Mouse (Mus musculus): ENCODE measurements around the gene Hspb7. TPM values are rescaled to one million over a fixed set of nuclear protein-coding genes. Genes with fewer than 3 reads are reported as not detected.

The Hspb7 gene
- polyA plus RNA-seq, 1 experiment from 2014 or later, result 5.6 TPM

DNA sequence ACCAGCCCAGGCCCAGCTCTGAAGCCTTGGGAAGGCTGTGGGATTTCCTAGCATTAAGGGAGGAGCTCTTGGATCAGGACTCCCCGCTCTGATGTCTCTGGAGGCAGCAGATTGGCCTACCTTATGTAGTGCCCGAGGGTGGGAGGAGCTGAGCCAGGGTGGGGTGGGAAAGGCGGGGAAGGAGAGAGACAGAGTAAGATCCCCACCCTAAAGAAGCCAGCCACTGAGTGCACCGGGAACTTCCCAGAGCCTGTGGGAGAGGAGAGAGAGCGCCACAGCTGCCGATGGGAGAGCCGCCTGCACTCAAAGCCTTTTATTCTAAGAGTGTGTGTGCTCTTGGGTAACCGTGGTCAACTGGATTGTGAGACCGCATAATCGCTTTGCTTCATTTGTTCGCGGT, 40.5 kb downstream of the Hspb7 start:
- H3K27me3 ChIP-seq (ENCODE audit: control insufficient read depth, insufficient read depth, low read length), result no peaks in the 10 kb centered on the region
- 0 out of 2 replicates have a peak overlapping the region, but pooled peaks have one; percentile 36 for H3K9ac ChIP-seq (ENCODE audit: low read length)
- no peak overlapping the region for H3K4me3 ChIP-seq (replicated peaks; ENCODE audit: low read length)
- H3K4me1 ChIP-seq (ENCODE audit: control insufficient read depth, insufficient read depth, low read length), result peaks cover 20% of the 10 kb centered on the region; the same call in 1 of the 2 replicates
- H3K36me3 ChIP-seq (ENCODE audit: control insufficient read depth, insufficient read depth, low read length), result peaks cover 22% of the 10 kb centered on the region
- ATAC-seq (ENCODE audit: insufficient read depth, low FRiP score), result peak; percentile 41; the same call in 1 of the 2 replicates
- H3K4me2 ChIP-seq (ENCODE audit: low read depth, low read length), result 0 out of 2 replicates have a peak overlapping the region, but pooled peaks have one; percentile 7
- 0 out of 2 replicates have a peak overlapping the region, but pooled peaks have one; percentile 8 for H3K27ac ChIP-seq (ENCODE audit: low read length)
- 57% methylated on average over 12 of the region's 12 CpGs for WGBS
- no peaks in the 10 kb centered on the region for H3K9me3 ChIP-seq (replicated peaks; ENCODE audit: control insufficient read depth, low read length)

DNA sequence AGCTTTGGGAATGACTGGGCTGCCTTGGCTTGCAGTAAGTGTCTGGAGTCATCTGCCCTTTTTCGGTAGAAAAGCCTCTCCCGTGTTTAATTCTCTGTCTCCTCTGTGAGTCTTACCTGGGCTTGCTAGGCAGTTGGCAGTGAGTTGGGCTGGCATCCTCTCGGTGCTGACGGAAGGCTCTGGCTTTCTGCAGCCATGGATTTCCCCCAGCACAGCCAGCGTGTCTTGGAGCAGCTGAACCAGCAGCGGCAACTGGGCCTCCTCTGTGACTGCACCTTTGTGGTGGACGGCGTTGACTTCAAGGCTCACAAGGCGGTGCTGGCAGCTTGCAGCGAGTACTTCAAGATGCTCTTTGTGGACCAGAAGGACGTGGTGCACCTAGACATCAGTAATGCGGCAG, 41.0 kb downstream of the Hspb7 start:
- no peak for ATAC-seq (ENCODE audit: insufficient read depth, low FRiP score)
- no peak overlapping the region for H3K27ac ChIP-seq (ENCODE audit: low read length)
- H3K4me1 ChIP-seq (ENCODE audit: control insufficient read depth, insufficient read depth, low read length), result peaks cover 20% of the 10 kb centered on the region; the same call in 1 of the 2 replicates
- H3K4me3 ChIP-seq (replicated peaks; ENCODE audit: low read length), result no peak overlapping the region
- 0 out of 2 replicates have a peak overlapping the region, but pooled peaks have one; percentile 7 for H3K4me2 ChIP-seq (ENCODE audit: low read depth, low read length)
- H3K9me3 ChIP-seq (replicated peaks; ENCODE audit: control insufficient read depth, low read length), result no peaks in the 10 kb centered on the region
- WGBS, result 82% methylated on average over 12 of the region's 12 CpGs
- peaks cover 26% of the 10 kb centered on the region for H3K36me3 ChIP-seq (ENCODE audit: control insufficient read depth, insufficient read depth, low read length)
- no peaks in the 10 kb centered on the region for H3K27me3 ChIP-seq (ENCODE audit: control insufficient read depth, insufficient read depth, low read length)
- H3K9ac ChIP-seq (ENCODE audit: low read length), result peak overlapping the region; percentile 36; the same call in 1 of the 2 replicates

DNA sequence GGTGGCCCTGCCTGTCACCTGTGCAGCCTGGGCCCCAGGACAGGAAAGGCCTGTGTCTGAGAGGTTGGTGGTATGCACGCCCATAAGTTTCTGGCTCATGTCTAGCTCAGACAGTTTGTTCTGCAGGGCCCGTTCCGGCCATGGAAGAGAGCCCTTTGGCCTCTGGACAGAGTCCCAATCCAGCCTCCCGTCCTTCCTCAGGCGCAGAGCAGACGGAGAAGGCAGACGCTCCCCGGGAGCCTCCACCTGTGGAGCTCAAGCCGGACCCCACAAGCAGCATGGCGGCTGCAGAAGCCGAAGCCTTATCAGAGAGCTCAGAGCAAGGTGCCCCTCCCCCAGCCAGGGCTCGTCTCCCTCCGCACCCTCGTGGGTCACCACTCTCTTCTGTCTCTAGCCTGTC, 42.9 kb downstream of the Hspb7 start:
- WGBS, result 77% methylated on average over 14 of the region's 14 CpGs
- H3K27ac ChIP-seq (ENCODE audit: low read length), result no peak overlapping the region

DNA sequence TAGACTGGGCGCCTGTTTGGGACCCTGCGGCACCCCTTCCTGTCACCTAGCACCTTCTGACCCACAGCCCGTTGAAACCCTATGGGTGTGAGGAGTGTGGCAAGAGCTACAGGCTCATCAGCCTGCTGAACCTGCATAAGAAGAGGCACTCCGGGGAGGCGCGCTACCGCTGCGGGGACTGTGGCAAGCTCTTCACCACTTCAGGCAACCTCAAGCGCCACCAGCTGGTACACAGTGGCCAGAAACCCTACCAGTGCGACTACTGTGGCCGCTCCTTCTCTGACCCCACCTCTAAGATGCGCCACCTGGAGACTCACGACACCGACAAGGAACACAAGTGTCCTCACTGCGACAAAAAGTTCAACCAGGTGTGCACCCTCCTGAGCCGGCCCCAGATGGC, 44.1 kb downstream of the Hspb7 start:
- no peak overlapping the region for H3K9ac ChIP-seq (ENCODE audit: low read length)
- H3K4me3 ChIP-seq (replicated peaks; ENCODE audit: low read length), result no peak overlapping the region
- peaks cover 37% of the 10 kb centered on the region for H3K36me3 ChIP-seq (ENCODE audit: control insufficient read depth, insufficient read depth, low read length)
- no peak overlapping the region for H3K4me2 ChIP-seq (ENCODE audit: low read depth, low read length)
- no peaks in the 10 kb centered on the region for H3K27me3 ChIP-seq (ENCODE audit: control insufficient read depth, insufficient read depth, low read length)
- no peak for ATAC-seq (ENCODE audit: insufficient read depth, low FRiP score)
- peaks cover 17% of the 10 kb centered on the region; the same call in 1 of the 2 replicates for H3K4me1 ChIP-seq (ENCODE audit: control insufficient read depth, insufficient read depth, low read length)
- no peak overlapping the region for H3K27ac ChIP-seq (ENCODE audit: low read length)
- H3K9me3 ChIP-seq (replicated peaks; ENCODE audit: control insufficient read depth, low read length), result no peaks in the 10 kb centered on the region
- WGBS, result 73% methylated on average over 16 of the region's 16 CpGs

More for the DNA sequence above, 42.9 kb downstream of the Hspb7 start:
- peaks cover 16% of the 10 kb centered on the region; the same call in 1 of the 2 replicates for H3K4me1 ChIP-seq (ENCODE audit: control insufficient read depth, insufficient read depth, low read length)
- H3K4me2 ChIP-seq (ENCODE audit: low read depth, low read length), result no peak overlapping the region
- H3K9me3 ChIP-seq (replicated peaks; ENCODE audit: control insufficient read depth, low read length), result no peaks in the 10 kb centered on the region
- no peaks in the 10 kb centered on the region for H3K27me3 ChIP-seq (ENCODE audit: control insufficient read depth, insufficient read depth, low read length)
- no peak overlapping the region for H3K9ac ChIP-seq (ENCODE audit: low read length)
- no peak for ATAC-seq (ENCODE audit: insufficient read depth, low FRiP score)
- no peak overlapping the region for H3K4me3 ChIP-seq (replicated peaks; ENCODE audit: low read length)
- peaks cover 33% of the 10 kb centered on the region for H3K36me3 ChIP-seq (ENCODE audit: control insufficient read depth, insufficient read depth, low read length)

DNA sequence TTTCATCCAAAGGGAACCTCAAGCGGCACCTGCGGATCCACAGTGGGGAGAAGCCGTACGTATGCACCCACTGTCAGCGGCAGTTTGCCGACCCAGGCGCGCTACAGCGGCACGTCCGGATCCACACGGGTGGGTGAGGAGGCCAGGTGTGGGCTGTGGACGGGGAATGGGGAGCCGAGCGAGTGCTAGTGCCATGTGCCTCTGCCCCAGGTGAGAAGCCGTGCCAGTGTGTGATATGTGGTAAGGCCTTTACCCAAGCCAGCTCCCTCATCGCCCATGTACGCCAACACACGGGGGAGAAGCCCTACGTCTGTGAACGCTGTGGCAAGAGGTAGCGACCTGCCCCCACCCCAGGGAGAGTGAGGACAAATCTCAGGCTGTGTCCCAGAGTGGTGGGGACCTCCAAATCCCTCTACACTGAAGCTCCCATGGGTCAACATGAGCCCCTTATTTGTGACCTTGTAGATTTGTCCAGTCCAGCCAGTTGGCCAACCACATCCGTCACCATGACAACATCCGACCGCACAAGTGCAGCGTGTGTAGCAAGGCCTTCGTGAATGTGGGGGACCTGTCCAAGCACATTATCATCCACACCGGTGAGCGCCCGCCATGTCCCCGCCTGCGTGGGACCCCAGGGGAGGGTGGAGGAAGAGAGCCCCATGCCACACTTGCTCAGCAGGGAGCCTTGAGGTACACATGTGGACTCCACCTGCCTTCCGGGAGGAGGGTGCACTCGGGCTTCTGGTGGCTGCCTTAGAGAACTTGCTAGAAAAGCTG, 45.1 kb downstream of the Hspb7 start:
- WGBS, result 91% methylated on average over 34 of the region's 34 CpGs
- no peak overlapping the region for H3K27ac ChIP-seq (ENCODE audit: low read length)
- no peaks in the 10 kb centered on the region for H3K27me3 ChIP-seq (ENCODE audit: control insufficient read depth, insufficient read depth, low read length)
- H3K9me3 ChIP-seq (replicated peaks; ENCODE audit: control insufficient read depth, low read length), result no peaks in the 10 kb centered on the region
- no peak overlapping the region for H3K4me2 ChIP-seq (ENCODE audit: low read depth, low read length)
- no peak overlapping the region for H3K9ac ChIP-seq (ENCODE audit: low read length)
- H3K36me3 ChIP-seq (ENCODE audit: control insufficient read depth, insufficient read depth, low read length), result peaks cover 42% of the 10 kb centered on the region
- peaks cover 14% of the 10 kb centered on the region; the same call in 1 of the 2 replicates for H3K4me1 ChIP-seq (ENCODE audit: control insufficient read depth, insufficient read depth, low read length)
- H3K4me3 ChIP-seq (replicated peaks; ENCODE audit: low read length), result no peak overlapping the region
- ATAC-seq (ENCODE audit: insufficient read depth, low FRiP score), result no peak

DNA sequence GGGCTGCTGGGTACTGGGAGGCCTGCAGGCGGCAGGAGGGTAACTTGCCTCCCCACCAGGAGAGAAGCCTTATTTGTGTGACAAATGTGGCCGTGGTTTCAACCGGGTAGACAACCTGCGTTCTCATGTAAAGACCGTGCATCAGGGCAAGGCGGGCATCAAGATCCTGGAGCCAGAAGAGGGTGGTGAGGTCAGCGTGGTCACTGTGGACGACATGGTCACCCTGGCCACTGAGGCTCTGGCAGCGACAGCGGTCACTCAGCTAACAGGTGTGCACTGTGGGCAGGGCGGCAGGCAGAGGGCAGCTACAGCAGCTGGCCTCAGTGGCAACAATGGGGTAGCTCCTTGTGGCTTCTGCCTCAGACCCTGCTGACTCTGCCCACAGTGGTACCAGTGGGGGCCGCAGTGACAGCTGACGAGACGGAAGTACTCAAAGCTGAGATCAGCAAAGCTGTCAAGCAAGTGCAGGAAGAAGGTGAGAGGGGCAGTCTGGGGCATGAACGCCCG, 45.8 kb downstream of the Hspb7 start:
- no peak overlapping the region for H3K4me2 ChIP-seq (ENCODE audit: low read depth, low read length)
- 0 out of 2 replicates have a peak, but pooled peaks cover 7% of the 10 kb centered on the region for H3K4me1 ChIP-seq (ENCODE audit: control insufficient read depth, insufficient read depth, low read length)
- no peak overlapping the region for H3K4me3 ChIP-seq (replicated peaks; ENCODE audit: low read length)
- H3K27ac ChIP-seq (ENCODE audit: low read length), result no peak overlapping the region
- no peaks in the 10 kb centered on the region for H3K27me3 ChIP-seq (ENCODE audit: control insufficient read depth, insufficient read depth, low read length)
- H3K36me3 ChIP-seq (ENCODE audit: control insufficient read depth, insufficient read depth, low read length), result peaks cover 46% of the 10 kb centered on the region
- H3K9ac ChIP-seq (ENCODE audit: low read length), result no peak overlapping the region
- no peak for ATAC-seq (ENCODE audit: insufficient read depth, low FRiP score)
- H3K9me3 ChIP-seq (replicated peaks; ENCODE audit: control insufficient read depth, low read length), result no peaks in the 10 kb centered on the region; the same call in 1 of the 2 replicates
- 87% methylated on average over 16 of the region's 16 CpGs for WGBS

DNA sequence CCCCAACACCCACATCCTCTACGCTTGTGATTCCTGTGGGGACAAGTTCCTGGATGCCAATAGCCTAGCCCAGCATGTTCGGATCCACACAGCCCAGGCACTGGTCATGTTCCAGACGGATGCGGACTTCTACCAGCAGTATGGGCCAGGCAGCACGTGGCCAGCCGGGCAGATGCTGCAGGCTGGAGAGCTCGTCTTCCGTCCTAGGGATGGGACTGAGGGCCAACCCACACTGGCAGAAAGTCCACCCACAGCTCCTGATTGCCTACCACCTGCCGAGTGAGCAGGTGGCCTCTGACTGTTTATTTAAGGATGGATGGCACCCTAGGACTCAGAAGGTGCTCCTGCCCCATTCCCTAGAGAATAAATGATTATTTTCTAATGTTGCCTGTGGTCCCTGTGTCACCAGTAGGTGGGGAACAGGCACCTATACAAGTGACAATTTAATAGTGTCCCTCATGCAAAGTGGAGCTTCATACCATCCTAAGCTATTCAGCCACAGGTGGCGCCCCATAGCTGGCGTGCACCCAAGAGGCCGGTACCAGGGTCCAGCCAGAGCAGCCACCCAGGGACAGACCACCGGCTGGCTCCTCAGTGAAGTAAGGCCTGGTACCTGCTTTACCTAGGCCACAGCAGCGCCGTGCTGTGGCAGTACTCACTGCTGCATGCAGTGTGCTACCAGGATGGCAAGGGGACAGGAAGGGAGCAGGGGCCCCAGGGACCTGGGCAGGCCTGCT, 46.4 kb downstream of the Hspb7 start:
- no peak overlapping the region for H3K9ac ChIP-seq (ENCODE audit: low read length)
- no peak overlapping the region for H3K27ac ChIP-seq (ENCODE audit: low read length)
- no peak overlapping the region for H3K4me3 ChIP-seq (replicated peaks; ENCODE audit: low read length)
- H3K4me1 ChIP-seq (ENCODE audit: control insufficient read depth, insufficient read depth, low read length), result 0 out of 2 replicates have a peak, but pooled peaks cover 6% of the 10 kb centered on the region
- ATAC-seq (ENCODE audit: insufficient read depth, low FRiP score), result no peak
- peaks cover 53% of the 10 kb centered on the region for H3K36me3 ChIP-seq (ENCODE audit: control insufficient read depth, insufficient read depth, low read length)
- H3K9me3 ChIP-seq (replicated peaks; ENCODE audit: control insufficient read depth, low read length), result no peaks in the 10 kb centered on the region; the same call in 1 of the 2 replicates
- H3K4me2 ChIP-seq (ENCODE audit: low read depth, low read length), result no peak overlapping the region
- no peaks in the 10 kb centered on the region for H3K27me3 ChIP-seq (ENCODE audit: control insufficient read depth, insufficient read depth, low read length)
- 83% methylated on average over 15 of the region's 15 CpGs for WGBS

DNA sequence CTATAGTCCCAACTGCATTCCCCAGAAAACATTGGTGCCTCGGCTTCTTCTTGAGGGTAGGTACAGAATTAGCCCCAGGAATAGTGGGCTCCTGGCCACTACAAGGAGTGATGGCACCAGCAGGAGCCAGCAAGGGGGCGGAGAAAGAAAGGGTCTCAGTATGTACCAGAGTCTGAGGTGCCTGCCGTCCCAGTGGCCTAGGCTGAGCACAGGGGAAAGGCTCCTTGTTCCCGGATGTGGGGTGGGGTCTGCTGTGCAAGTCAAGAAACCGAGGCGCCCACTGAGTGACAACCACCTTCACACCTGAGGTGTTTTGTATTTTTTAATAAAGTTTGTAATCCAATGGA, 47.0 kb downstream of the Hspb7 start:
- Histone ChIP-seq H3K4me1 (ENCODE audit: control insufficient read depth, insufficient read depth, low read length) (0 out of 2 replicates have a peak, but pooled peaks cover 6% of the 10 kb centered on the region), H3K4me3 (replicated peaks; ENCODE audit: low read length) (no peak overlapping the region), H3K9me3 (replicated peaks; ENCODE audit: control insufficient read depth, low read length) (no peaks in the 10 kb centered on the region; the same call in 1 of the 2 replicates), H3K27ac (ENCODE audit: low read length) (no peak overlapping the region), H3K27me3 (ENCODE audit: control insufficient read depth, insufficient read depth, low read length) (no peaks in the 10 kb centered on the region), H3K36me3 (ENCODE audit: control insufficient read depth, insufficient read depth, low read length) (peaks cover 58% of the 10 kb centered on the region), H3K4me2 (ENCODE audit: low read depth, low read length) (no peak overlapping the region), H3K9ac (ENCODE audit: low read length) (no peak overlapping the region)
- 84% methylated on average over 6 of the region's 6 CpGs for WGBS
- no peak for ATAC-seq (ENCODE audit: insufficient read depth, low FRiP score)
